Mouse (Mus musculus) fat pad, adult 2 months (tissue): Measurements from ENCODE around the gene Mrap.

Source experiments
- DNase-seq: peaks from one replicate; pipeline ENCODE4 v3.0.0-alpha.2; 2011; ENCODE audit warnings: low read depth, low spot score; ENCODE audit errors: extremely low read depth

Gene Mrap

GRCm38 (mm10) chr16:90748169-90748568 is 10.2 kb downstream of the Mrap start:
- no peak for DNase-seq

GRCm38 (mm10) chr16:90753386-90753941 is 15.5 kb downstream of the Mrap start:
- DNase-seq: no peak

- DNase-seq: no peak
Measured at GRCm38 (mm10) chr16:90759335-90759734, 21.3 kb downstream of the Mrap start.

- no peak for DNase-seq
Measured at GRCm38 (mm10) chr16:90760515-90760914, 22.5 kb downstream of the Mrap start.

- DNase-seq: no peak
Measured at GRCm38 (mm10) chr16:90765195-90765877, 27.3 kb downstream of the Mrap start.

- DNase-seq: no peak
Measured at GRCm38 (mm10) chr16:90766919-90767454, 29.0 kb downstream of the Mrap start.

- DNase-seq: no peak
Measured at GRCm38 (mm10) chr16:90774216-90774615, 36.2 kb downstream of the Mrap start.

GRCm38 (mm10) chr16:90774646-90775045 is 36.6 kb downstream of the Mrap start:
- DNase-seq: no peak

- no peak for DNase-seq
Measured at GRCm38 (mm10) chr16:90775946-90776520, 38.0 kb downstream of the Mrap start.

- no peak for DNase-seq
Measured at GRCm38 (mm10) chr16:90779783-90780182, 41.8 kb downstream of the Mrap start.

GRCm38 (mm10) chr16:90783302-90783701 is 45.3 kb downstream of the Mrap start:
- no peak for DNase-seq

- no peak for DNase-seq
Measured at GRCm38 (mm10) chr16:90785257-90785656, 47.2 kb downstream of the Mrap start.

GRCm38 (mm10) chr16:90788580-90788979 is 50.6 kb downstream of the Mrap start:
- no peak for DNase-seq

GRCm38 (mm10) chr16:90790946-90791345 is 52.9 kb downstream of the Mrap start:
- no peak for DNase-seq

- no peak for DNase-seq
Measured at GRCm38 (mm10) chr16:90792066-90792465, 54.1 kb downstream of the Mrap start.

GRCm38 (mm10) chr16:90792500-90792899 is 54.5 kb downstream of the Mrap start:
- DNase-seq: no peak

- no peak for DNase-seq
Measured at GRCm38 (mm10) chr16:90794708-90795107, 56.7 kb downstream of the Mrap start.

- DNase-seq: no peak
Measured at GRCm38 (mm10) chr16:90798446-90798845, 60.4 kb downstream of the Mrap start.

GRCm38 (mm10) chr16:90798848-90799247 is 60.8 kb downstream of the Mrap start:
- DNase-seq: no peak
